Mouse (Mus musculus) small intestine, adult 10 weeks (tissue): ENCODE data around the gene Podn. TPM values are rescaled to one million over a fixed set of nuclear protein-coding genes. Genes with fewer than 3 reads are reported as not detected.

Experiments
- polyA plus RNA-seq: library from polyadenylated mRNA; stranded (reverse); fragments of 350-450 nt; fragmentation: Illumina TruSeq; extraction: RNeasy Lipid Tissue Mini Kit (QIAGEN cat#74804); gene quantifications from one replicate; pipeline ENCODE4 v1.2.3, GENCODE M21; 2014; ENCODE audit warnings: low replicate concordance

Podn gene
- polyA plus RNA-seq, result 6.1 TPM

DNA sequence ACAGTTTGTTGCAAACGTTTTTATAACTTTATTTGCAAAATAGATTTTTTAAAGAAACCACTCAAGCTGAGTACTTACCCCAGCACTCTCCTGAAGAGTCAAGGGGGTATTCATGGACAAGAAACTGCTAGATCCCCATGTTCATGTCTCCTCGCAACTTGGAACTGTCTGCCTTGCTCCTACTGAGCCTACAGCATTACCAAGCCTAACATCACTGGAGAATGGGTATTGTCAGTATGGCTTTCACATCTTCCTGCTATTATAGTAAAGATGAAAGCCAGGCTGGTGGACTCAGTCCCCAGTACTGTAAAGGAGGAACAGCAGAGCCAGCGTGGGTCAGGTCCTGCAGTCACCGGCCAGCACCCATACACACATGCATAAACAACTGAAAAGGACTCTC is at the start of gene Podn:
TSS of gene Podn (minus strand) at position 101 of the 400 bp plus-strand sequence.

DNA sequence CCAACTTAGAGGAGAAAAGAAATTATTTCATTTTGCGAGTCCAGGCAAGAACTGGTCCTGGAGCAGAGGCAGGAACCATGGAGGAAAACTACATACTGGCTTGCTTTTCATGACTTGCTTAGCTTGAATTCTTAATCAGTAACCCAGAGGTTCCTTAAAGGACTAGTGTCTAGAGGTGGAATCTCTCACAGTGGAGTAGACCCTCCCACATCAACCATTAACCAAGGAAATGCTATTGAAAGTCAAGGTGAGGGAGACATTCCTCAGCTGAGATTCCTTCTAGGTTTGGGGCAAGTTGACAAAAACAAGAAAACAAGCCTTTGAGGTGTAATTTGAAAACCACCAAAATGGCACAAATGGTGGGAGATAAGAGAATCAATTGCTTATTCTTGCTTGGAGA is 48.6 kb upstream of the Podn start, which contains the start of gene Scp2:
TSS of gene Scp2 (minus strand) at position 119 of the 400 bp plus-strand sequence.

DNA sequence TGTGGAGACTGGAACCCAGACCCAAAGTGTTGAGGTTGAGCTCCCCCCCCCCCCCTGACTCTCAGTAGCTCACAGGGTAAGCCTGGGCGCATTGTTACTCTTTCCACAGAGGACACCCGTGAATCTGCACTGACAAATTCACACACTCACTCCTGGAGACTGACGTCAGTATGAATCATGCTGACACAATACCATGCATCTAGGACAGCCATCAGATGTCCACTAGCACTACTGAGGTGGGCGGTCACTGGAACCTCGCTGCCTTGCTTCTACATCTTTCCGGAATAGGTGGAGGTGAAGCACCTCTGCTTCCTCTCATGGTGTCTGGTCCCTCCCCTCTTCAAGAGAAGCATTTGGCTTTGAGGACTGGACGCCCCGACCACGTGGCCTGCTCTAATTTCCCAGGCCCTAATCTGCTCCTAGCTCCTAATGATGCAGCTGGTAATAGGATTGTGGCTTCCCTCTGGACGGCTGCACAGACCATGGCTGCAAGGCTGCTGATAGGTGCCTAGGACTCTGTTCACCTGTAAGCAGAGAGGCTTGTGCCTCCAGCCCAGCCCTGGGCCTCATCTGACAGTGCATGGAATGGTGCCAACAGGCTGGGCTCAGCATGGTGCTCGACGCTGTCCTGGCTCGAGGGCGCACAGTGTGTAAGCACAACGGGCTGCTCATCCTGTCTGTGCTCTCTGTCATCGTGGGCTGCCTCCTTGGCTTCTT is 128.1 kb downstream of the Podn start, which contains the start of gene Slc1a7:
TSS of gene Slc1a7 (plus strand) at position 367 of the 717 bp plus-strand sequence.

Other genes starting within 250 kb of the Podn start
- gene Magoh, start 216.7 kb downstream of the Podn start, polyA plus RNA-seq, result 181 TPM
- 15.6 TPM for gene 0610037L13Rik, start 206.6 kb downstream of the Podn start, polyA plus RNA-seq
- 256 TPM for gene Cpt2, start 172.8 kb downstream of the Podn start, polyA plus RNA-seq
- gene Slc1a7, start 128.1 kb downstream of the Podn start, polyA plus RNA-seq, result not detected
- gene Scp2, start 48.6 kb upstream of the Podn start, polyA plus RNA-seq, result 1,645 TPM
- gene Echdc2, start 69.0 kb upstream of the Podn start, polyA plus RNA-seq, result 9.0 TPM
- gene Zyg11a, start 121.6 kb upstream of the Podn start, polyA plus RNA-seq, result 1.5 TPM
- 37.2 TPM for gene Zyg11b, start 204.7 kb upstream of the Podn start, polyA plus RNA-seq
- gene Coa7, start 231.7 kb upstream of the Podn start, polyA plus RNA-seq, result 10.7 TPM